Mouse (Mus musculus) stomach, embryonic 16.5 days (tissue): ENCODE measurements around the gene Myh13. TPM values are rescaled to one million over a fixed set of nuclear protein-coding genes. Genes with fewer than 3 reads are reported as not detected.

Experiments
- ATAC-seq: fragments of 200-750 bp; cut with Nextera tagmentation; 2 replicates; pipeline ENCODE4 v1.8.0; 2017; ENCODE audit warnings: moderate number of reproducible peaks, moderate TSS enrichment; ENCODE audit not compliant: insufficient read depth, low FRiP score
- H3K27ac ChIP-seq: fragments of 300-500 bp; sonication (generic); 2 replicates; pipeline ENCODE4 v1.5.1; 2014; ENCODE audit warnings: low read length
- H3K27me3 ChIP-seq: fragments of 300-500 bp; sonication (generic); 2 replicates; pipeline ENCODE4 v1.6.1; 2014; ENCODE audit warnings: low read length, control low read depth, mixed read lengths; ENCODE audit not compliant: control insufficient read depth, insufficient read depth
- H3K36me3 ChIP-seq: fragments of 300-500 bp; sonication (generic); 2 replicates; pipeline ENCODE4 v1.6.1; 2014; ENCODE audit warnings: low read length; ENCODE audit not compliant: control insufficient read depth, insufficient read depth
- H3K4me1 ChIP-seq: fragments of 300-500 bp; sonication (generic); 2 replicates; pipeline ENCODE4 v1.6.1; 2014; ENCODE audit warnings: low read length, control low read depth, mixed read lengths; ENCODE audit not compliant: control insufficient read depth, insufficient read depth
- H3K4me2 ChIP-seq: fragments of 300-500 bp; sonication (generic); 2 replicates; pipeline ENCODE4 v1.6.1; 2014; ENCODE audit warnings: low read depth, low read length, mixed read lengths
- H3K4me3 ChIP-seq: fragments of 300-500 bp; sonication (generic); replicated peaks from 2 replicates; pipeline ENCODE4 v1.5.1; 2014; ENCODE audit warnings: mild to moderate bottlenecking, low read length
- H3K9ac ChIP-seq: fragments of 300-500 bp; sonication (generic); 2 replicates; pipeline ENCODE4 v1.6.1; 2014; ENCODE audit warnings: low read length
- H3K9me3 ChIP-seq: fragments of 300-500 bp; sonication (generic); replicated peaks from 2 replicates; pipeline ENCODE4 v1.6.1; 2016; ENCODE audit warnings: low read length, control low read depth; ENCODE audit not compliant: control insufficient read depth
- WGBS: fragments of 180-500 bp; shearing (Covaris S2); extraction: QIAGEN DNeasy Blood & Tissue Kit; methylation state at CpG from one replicate; pipeline ENCODE4 v1.1.7; 2014; 5-methylcytosine and 5-hydroxymethylcytosine counted together
- polyA plus RNA-seq: library from polyadenylated mRNA; unstranded; fragments of >200 nt; fragmentation: Nextera tagmentation; extraction: Ambion mirVana; gene quantifications from 2 replicates; pipeline ENCODE4 v1.2.1, GENCODE M21; 2015

The Myh13 gene
- polyA plus RNA-seq, 1 experiment from 2014 or later: 0.22 TPM

GRCm38 (mm10) chr11:67353011-67353410, 31.6 kb downstream of the Myh13 start:
- Histone ChIP-seq H3K27ac (no peak overlapping the region), H3K36me3 (no peaks in the 10 kb centered on the region), H3K27me3 (no peaks in the 10 kb centered on the region), H3K4me1 (no peaks in the 10 kb centered on the region), H3K4me3 (no peak overlapping the region), H3K9me3 (no peaks in the 10 kb centered on the region), H3K4me2 (no peak overlapping the region), H3K9ac (no peak overlapping the region)
- no peak for ATAC-seq
- 55% methylated on average over 4 of the region's 4 CpGs for WGBS

DNA sequence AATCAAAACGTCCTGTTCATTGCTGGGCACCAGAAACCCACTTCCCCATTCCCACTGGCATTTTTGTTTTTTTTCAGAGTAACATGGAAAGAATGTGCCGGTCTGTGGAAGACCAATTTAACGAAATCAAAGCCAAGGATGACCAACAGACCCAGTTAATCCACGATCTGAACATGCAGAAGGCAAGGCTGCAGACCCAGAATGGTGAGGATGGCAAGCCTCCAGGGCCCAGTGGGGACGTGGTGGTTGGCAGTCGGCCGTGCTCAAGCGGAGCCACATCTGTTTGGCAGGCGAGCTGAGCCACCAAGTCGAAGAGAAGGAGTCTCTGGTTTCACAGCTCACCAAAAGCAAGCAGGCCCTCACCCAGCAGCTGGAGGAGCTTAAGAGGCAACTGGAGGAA, 36.6 kb downstream of the Myh13 start:
- ATAC-seq: no peak
- no peaks in the 10 kb centered on the region for H3K9me3 ChIP-seq
- WGBS: 72% methylated on average over 10 of the region's 10 CpGs
- H3K27me3 ChIP-seq: no peaks in the 10 kb centered on the region
- no peak overlapping the region for H3K9ac ChIP-seq
- H3K4me2 ChIP-seq: no peak overlapping the region
- no peak overlapping the region for H3K27ac ChIP-seq
- no peak overlapping the region for H3K4me3 ChIP-seq
- H3K4me1 ChIP-seq: no peaks in the 10 kb centered on the region
- H3K36me3 ChIP-seq: no peaks in the 10 kb centered on the region

DNA sequence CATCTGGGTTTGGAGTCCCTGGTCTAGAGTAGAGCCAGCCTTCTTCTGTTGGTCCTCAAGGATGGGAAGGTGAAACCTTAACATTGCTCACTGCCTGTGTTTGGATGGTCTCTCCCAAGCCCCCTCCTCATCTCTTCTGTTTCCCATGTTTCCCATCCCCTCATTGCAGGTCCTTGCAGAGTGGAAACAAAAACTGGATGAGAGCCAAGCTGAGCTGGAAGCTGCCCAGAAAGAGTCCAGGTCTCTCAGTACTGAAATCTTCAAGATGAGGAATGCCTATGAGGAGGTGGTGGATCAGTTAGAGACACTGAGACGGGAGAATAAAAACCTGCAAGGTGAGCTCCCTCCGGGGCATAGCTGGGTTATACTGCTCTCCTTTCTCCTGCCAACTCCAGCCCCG, 40.8 kb downstream of the Myh13 start:
- Histone ChIP-seq H3K27me3 (no peaks in the 10 kb centered on the region), H3K4me3 (no peak overlapping the region), H3K9ac (no peak overlapping the region), H3K4me1 (no peaks in the 10 kb centered on the region), H3K27ac (no peak overlapping the region), H3K9me3 (no peaks in the 10 kb centered on the region), H3K36me3 (no peaks in the 10 kb centered on the region), H3K4me2 (no peak overlapping the region)
- WGBS: 60% methylated on average over 3 of the region's 3 CpGs
- ATAC-seq: no peak

GRCm38 (mm10) chr11:67364551-67364950, 43.1 kb downstream of the Myh13 start:
- Histone ChIP-seq H3K4me3 (no peak overlapping the region), H3K4me1 (no peaks in the 10 kb centered on the region), H3K27me3 (no peaks in the 10 kb centered on the region), H3K27ac (no peak overlapping the region), H3K36me3 (no peaks in the 10 kb centered on the region), H3K9me3 (no peaks in the 10 kb centered on the region), H3K9ac (no peak overlapping the region), H3K4me2 (no peak overlapping the region)
- ATAC-seq: no peak
- WGBS: 91% methylated on average over 12 of the region's 12 CpGs

GRCm38 (mm10) chr11:67364986-67365721, 43.7 kb downstream of the Myh13 start:
- no peak overlapping the region for H3K27ac ChIP-seq
- 72% methylated on average over 14 of the region's 14 CpGs for WGBS
- no peak for ATAC-seq

GRCm38 (mm10) chr11:67366936-67367335, 45.5 kb downstream of the Myh13 start:
- no peaks in the 10 kb centered on the region for H3K9me3 ChIP-seq
- H3K4me1 ChIP-seq: no peaks in the 10 kb centered on the region
- no peak for ATAC-seq
- no peak overlapping the region for H3K27ac ChIP-seq
- no peak overlapping the region for H3K4me3 ChIP-seq
- no peaks in the 10 kb centered on the region for H3K27me3 ChIP-seq
- 51% methylated on average over 9 of the region's 9 CpGs for WGBS
- no peak overlapping the region for H3K9ac ChIP-seq
- H3K4me2 ChIP-seq: no peak overlapping the region
- H3K36me3 ChIP-seq: no peaks in the 10 kb centered on the region

More at GRCm38 (mm10) chr11:67364986-67365721, 43.7 kb downstream of the Myh13 start:
- H3K9me3 ChIP-seq: no peaks in the 10 kb centered on the region
- no peaks in the 10 kb centered on the region for H3K27me3 ChIP-seq
- H3K9ac ChIP-seq: no peak overlapping the region
- no peak overlapping the region for H3K4me3 ChIP-seq
- H3K36me3 ChIP-seq: no peaks in the 10 kb centered on the region
- no peak overlapping the region for H3K4me2 ChIP-seq
- no peaks in the 10 kb centered on the region for H3K4me1 ChIP-seq

GRCm38 (mm10) chr11:67373333-67373732, 51.9 kb downstream of the Myh13 start:
- no peaks in the 10 kb centered on the region for H3K4me1 ChIP-seq
- H3K36me3 ChIP-seq: no peaks in the 10 kb centered on the region
- H3K9me3 ChIP-seq: no peaks in the 10 kb centered on the region
- WGBS: 55% methylated on average over 2 of the region's 2 CpGs
- no peak overlapping the region for H3K4me2 ChIP-seq
- H3K27ac ChIP-seq: no peak overlapping the region
- H3K27me3 ChIP-seq: no peaks in the 10 kb centered on the region
- no peak for ATAC-seq
- no peak overlapping the region for H3K9ac ChIP-seq
- no peak overlapping the region for H3K4me3 ChIP-seq

- Histone ChIP-seq H3K9me3 (no peaks in the 10 kb centered on the region), H3K4me2 (no peak overlapping the region), H3K4me1 (no peaks in the 10 kb centered on the region), H3K27ac (no peak overlapping the region), H3K27me3 (no peaks in the 10 kb centered on the region), H3K36me3 (no peaks in the 10 kb centered on the region), H3K9ac (no peak overlapping the region), H3K4me3 (no peak overlapping the region)
- ATAC-seq: no peak
Observed at GRCm38 (mm10) chr11:67376308-67376707, 54.9 kb downstream of the Myh13 start.

- Histone ChIP-seq H3K27me3 (no peaks in the 10 kb centered on the region), H3K9ac (no peak overlapping the region), H3K4me2 (no peak overlapping the region), H3K27ac (no peak overlapping the region), H3K4me3 (no peak overlapping the region), H3K9me3 (no peaks in the 10 kb centered on the region), H3K4me1 (no peaks in the 10 kb centered on the region), H3K36me3 (no peaks in the 10 kb centered on the region)
- WGBS: 42% methylated on average over 10 of the region's 10 CpGs
- peak; percentile 10 for ATAC-seq
Observed at GRCm38 (mm10) chr11:67379703-67380510, 58.4 kb downstream of the Myh13 start.
